ENCODE assay signal across 16 mouse cellular contexts in the genomic region with DNA sequence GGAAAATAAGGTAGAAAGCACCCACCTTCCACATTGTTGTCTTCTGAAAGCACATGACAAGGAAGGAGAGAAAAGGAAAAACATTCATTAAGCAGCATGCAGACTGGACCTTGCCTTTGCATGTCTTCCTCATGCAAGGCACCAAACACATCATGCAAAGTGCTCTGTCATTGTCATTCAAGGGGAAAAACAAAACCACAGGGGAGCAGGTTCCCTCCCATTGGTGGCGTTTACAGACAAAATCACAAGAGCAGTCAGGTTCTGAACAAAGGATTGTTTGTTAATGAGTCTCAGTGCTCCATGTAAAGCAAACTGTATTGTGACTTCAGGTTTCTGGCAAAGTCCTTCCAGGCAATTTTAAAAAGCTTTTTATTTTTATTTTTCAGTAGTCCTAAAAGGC.
DNase-seq lines count a peak whose midpoint lies in the region; ATAC-seq and TF ChIP-seq lines count a peak whose summit lies in the region.
"Had no signal": no experiment of that assay in that cellular context is flagged by ENCODE, and none has a peak within 500 bp of the region (broad histone marks: within the 10 kb centered on the region; RNA-seq: fewer than 3 reads in every experiment).

No protein-coding gene starts in this region.

- peak; percentile 49; the same call in 1 of the 2 replicates for ATAC-seq in hindbrain, embryonic 13.5 days (ENCODE audit: low FRiP score)
- peak; percentile 50; the same call in 1 of the 2 replicates for ATAC-seq in neural tube, embryonic 13.5 days (ENCODE audit: low read depth)
- ATAC-seq: activated CD4-positive, CD25-positive, alpha-beta regulatory T cell, adult 4 months; CD4-positive, CD25-positive, alpha-beta regulatory T cell, adult 4 months; forebrain, embryonic 15.5 days had no signal

- WGBS in hindbrain, embryonic 13.5 days, result 4% methylated on average over 1 of the region's 1 CpGs
- WGBS in neural tube, embryonic 13.5 days, result 5% methylated on average over 1 of the region's 1 CpGs

- no peak for TF ChIP-seq CTCF in layer of hippocampus, adult 2 months (conservative IDR thresholded peaks at IDR 0.05)

- H3K27ac ChIP-seq in layer of hippocampus, adult 2 months, result peak overlapping the region; percentile 68
- H3K27ac ChIP-seq in hindbrain, embryonic 13.5 days, result peak overlapping the region; percentile 72
- H3K27ac ChIP-seq in neural tube, embryonic 13.5 days (replicated peaks), result 0 out of 2 replicates have a peak overlapping the region, but pooled peaks have one; percentile 46
- H3K27ac ChIP-seq: forebrain, embryonic 15.5 days; kidney, postnatal 0 days had no signal

- no peaks in the 10 kb centered on the region for H3K36me3 ChIP-seq in hindbrain, embryonic 13.5 days
- H3K36me3 ChIP-seq in neural tube, embryonic 13.5 days, result no peaks in the 10 kb centered on the region
- H3K36me3 ChIP-seq: forebrain, embryonic 15.5 days had no signal

- no peak overlapping the region for H3K4me3 ChIP-seq in layer of hippocampus, adult 2 months
- no peak overlapping the region for H3K4me3 ChIP-seq in hindbrain, embryonic 13.5 days
- H3K4me3 ChIP-seq in neural tube, embryonic 13.5 days, result no peak overlapping the region
- H3K4me3 ChIP-seq: forebrain, embryonic 15.5 days had no signal

- peaks cover 10% of the 10 kb centered on the region; the same call in 1 of the 2 replicates for H3K4me1 ChIP-seq in hindbrain, embryonic 13.5 days (replicated peaks)
- H3K4me1 ChIP-seq in neural tube, embryonic 13.5 days (replicated peaks), result peaks cover 7% of the 10 kb centered on the region

- H3K4me2 ChIP-seq in hindbrain, embryonic 13.5 days, result no peak overlapping the region
- no peak overlapping the region for H3K4me2 ChIP-seq in neural tube, embryonic 13.5 days
- H3K4me2 ChIP-seq: forebrain, embryonic 15.5 days had no signal

- peak overlapping the region; percentile 29; the same call in 1 of the 2 replicates for H3K9ac ChIP-seq in hindbrain, embryonic 13.5 days
- H3K9ac ChIP-seq in neural tube, embryonic 13.5 days, result no peak overlapping the region
- H3K9ac ChIP-seq: forebrain, embryonic 15.5 days had no signal

- no peak for DNase-seq in layer of hippocampus, adult 2 months (ENCODE audit: low spot score in 2 of 2)
- no peak for DNase-seq in layer of hippocampus, adult 8-10 months (ENCODE audit: low spot score in 2 of 2)
- peak; percentile 36 for DNase-seq in Muller cell, postnatal 12 days (ENCODE audit: inconsistent ontology term)
- DNase-seq in urinary bladder, postnatal 36 days (ENCODE audit: low spot score in 2 of 2), result no peak
- no peak for DNase-seq in thymus, postnatal 10 days (ENCODE audit: low spot score in 2 of 2)
- no peak for DNase-seq in adrenal gland, postnatal 4 days (ENCODE audit: low spot score in 2 of 2)
- DNase-seq: heart, postnatal 36 days; liver; lung, postnatal 10 days; spleen, adult 18-20 months had no signal

- no peaks in the 10 kb centered on the region for H3K27me3 ChIP-seq in hindbrain, embryonic 13.5 days
- H3K27me3 ChIP-seq in neural tube, embryonic 13.5 days, result no peaks in the 10 kb centered on the region
- H3K27me3 ChIP-seq: forebrain, embryonic 15.5 days had no signal

- H3K9me3 ChIP-seq in hindbrain, embryonic 13.5 days, result no peaks in the 10 kb centered on the region
- no peaks in the 10 kb centered on the region for H3K9me3 ChIP-seq in neural tube, embryonic 13.5 days
- H3K9me3 ChIP-seq: forebrain, embryonic 15.5 days had no signal
